In the genomic region with DNA sequence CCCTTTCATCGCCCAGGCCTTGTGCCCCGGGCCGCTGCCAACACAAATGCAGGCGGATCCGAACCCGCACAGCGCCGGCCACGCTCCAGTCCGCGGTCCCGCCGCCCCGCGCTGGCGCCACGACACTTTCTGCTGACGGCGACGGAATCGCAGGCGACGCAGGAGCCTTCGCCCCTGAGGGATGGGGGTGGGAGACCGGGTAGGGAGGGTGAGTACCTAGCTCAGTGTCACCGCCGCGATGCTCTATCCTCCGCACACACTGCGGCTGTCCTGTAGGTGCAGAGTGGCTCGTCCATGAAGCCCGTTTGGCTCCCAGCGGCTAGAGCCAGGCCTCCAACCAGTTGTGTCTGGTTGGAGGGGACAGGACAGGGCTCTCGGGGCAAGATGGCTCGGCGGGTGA, we compare ENCODE assay signal across 9 mouse cellular contexts. TPM values are rescaled to one million over a fixed set of nuclear protein-coding genes. Genes with fewer than 3 reads are reported as not detected.
DNase-seq lines count a peak whose midpoint lies in the region; ATAC-seq and TF ChIP-seq lines count a peak whose summit lies in the region.
"Had no signal": no experiment of that assay in that cellular context is flagged by ENCODE, and none has a peak within 500 bp of the region (broad histone marks: within the 10 kb centered on the region; RNA-seq: fewer than 3 reads in every experiment).

No protein-coding gene starts in this region.

- TF ChIP-seq CTCF in small intestine, adult 2 months (IDR thresholded peaks at IDR 0.05; ENCODE audit: extremely low read depth, insufficient read length, insufficient replicate concordance, low read depth, low read length): no peak

- H3K4me2 ChIP-seq in lung, embryonic 15.5 days: peak overlapping the region; percentile 48
- H3K4me2 ChIP-seq in forebrain, embryonic 12.5 days: peak overlapping the region; percentile 44
- H3K4me2 ChIP-seq in limb, embryonic 15.5 days: peak overlapping the region; percentile 33

- DNase-seq in lung, postnatal 4 days: no peak
- DNase-seq in gastrocnemius, postnatal 10 days: no peak
- no peak for DNase-seq in adipocyte (ENCODE audit: low spot score)

- ATAC-seq in lung, embryonic 15.5 days (ENCODE audit: borderline replicate concordance, extremely low read depth, low FRiP score, low TSS enrichment): no peak
- ATAC-seq in forebrain, embryonic 12.5 days (ENCODE audit: low FRiP score): no peak
- ATAC-seq in limb, embryonic 15.5 days (ENCODE audit: insufficient number of reproducible peaks, low FRiP score, low TSS enrichment, low read depth): no peak
- no peak for ATAC-seq in activated CD4-positive, CD25-positive, alpha-beta regulatory T cell, adult 4 months
- ATAC-seq: Patski had no signal

- H3K4me3 ChIP-seq in lung, embryonic 15.5 days: no peak overlapping the region
- peak overlapping the region; percentile 22 for H3K4me3 ChIP-seq in forebrain, embryonic 12.5 days (replicated peaks)
- H3K4me3 ChIP-seq in limb, embryonic 15.5 days: peak overlapping the region; percentile 18
- H3K4me3 ChIP-seq in small intestine, adult 2 months (ENCODE audit: low read depth, low read length): peak overlapping the region; percentile 17

- no peak for TF ChIP-seq POLR2A in small intestine, adult 2 months (IDR thresholded peaks at IDR 0.05; ENCODE audit: low read depth, low read length)

- no peaks in the 10 kb centered on the region for H3K36me3 ChIP-seq in lung, embryonic 15.5 days
- no peaks in the 10 kb centered on the region for H3K36me3 ChIP-seq in forebrain, embryonic 12.5 days (replicated peaks)
- no peaks in the 10 kb centered on the region for H3K36me3 ChIP-seq in limb, embryonic 15.5 days
- H3K36me3 ChIP-seq in small intestine, adult 2 months (ENCODE audit: control insufficient read depth, insufficient read depth, low read length): no peaks in the 10 kb centered on the region

- no peaks in the 10 kb centered on the region for H3K9me3 ChIP-seq in lung, embryonic 15.5 days
- H3K9me3 ChIP-seq in forebrain, embryonic 12.5 days: no peaks in the 10 kb centered on the region
- no peaks in the 10 kb centered on the region for H3K9me3 ChIP-seq in limb, embryonic 15.5 days

- 6% methylated on average over 36 of the region's 36 CpGs for WGBS in lung, embryonic 15.5 days
- WGBS in forebrain, embryonic 12.5 days: 5% methylated on average over 36 of the region's 36 CpGs
- 4% methylated on average over 36 of the region's 36 CpGs for WGBS in limb, embryonic 15.5 days
- WGBS in small intestine, adult 2 months: 14% methylated on average over 36 of the region's 36 CpGs

- H3K4me1 ChIP-seq in lung, embryonic 15.5 days: peaks cover 9% of the 10 kb centered on the region; the same call in 1 of the 2 replicates
- H3K4me1 ChIP-seq in forebrain, embryonic 12.5 days: peaks cover 32% of the 10 kb centered on the region
- H3K4me1 ChIP-seq in limb, embryonic 15.5 days: peaks cover 46% of the 10 kb centered on the region
- 0 out of 2 replicates have a peak, but pooled peaks cover 7% of the 10 kb centered on the region for H3K4me1 ChIP-seq in small intestine, adult 2 months (ENCODE audit: control insufficient read depth, insufficient read depth, insufficient read length, low read length)

- no peak overlapping the region for H3K27ac ChIP-seq in lung, embryonic 15.5 days
- peak overlapping the region; percentile 36; the same call in 1 of the 2 replicates for H3K27ac ChIP-seq in forebrain, embryonic 12.5 days
- H3K27ac ChIP-seq in limb, embryonic 15.5 days: peak overlapping the region; percentile 90
- H3K27ac ChIP-seq in small intestine, adult 2 months (ENCODE audit: insufficient read depth, low read depth, low read length): no peak overlapping the region

- H3K9ac ChIP-seq in lung, embryonic 15.5 days: peak overlapping the region; percentile 14; the same call in 1 of the 2 replicates
- no peak overlapping the region for H3K9ac ChIP-seq in forebrain, embryonic 12.5 days
- no peak overlapping the region for H3K9ac ChIP-seq in limb, embryonic 15.5 days

- H3K27me3 ChIP-seq in lung, embryonic 15.5 days: peaks cover 17% of the 10 kb centered on the region
- H3K27me3 ChIP-seq in forebrain, embryonic 12.5 days: peaks cover 15% of the 10 kb centered on the region
- no peaks in the 10 kb centered on the region; the same call in 1 of the 2 replicates for H3K27me3 ChIP-seq in limb, embryonic 15.5 days
- H3K27me3 ChIP-seq in small intestine, adult 2 months (ENCODE audit: control insufficient read depth, insufficient read depth, low read length): no peaks in the 10 kb centered on the region

RNA-seq across cellular contexts. Expression of gene Fzd9, which starts 25.6 kb away (rescaled TPM):
- polyA plus RNA-seq in lung, embryonic 15.5 days (2015; fragmentation: Nextera tagmentation; extraction: Ambion mirVana): 0.61 and 1.1 TPM in 2 replicates
- polyA plus RNA-seq in forebrain, embryonic 12.5 days (2016; fragmentation: Nextera tagmentation; extraction: Ambion mirVana): 23.1 and 27.7 TPM in 2 replicates
- 18.6 and 23.3 TPM in 2 replicates for polyA plus RNA-seq in limb, embryonic 15.5 days (2015; fragmentation: Nextera tagmentation; extraction: Ambion mirVana)
- 2.2 and 8.7 TPM in 2 replicates for polyA plus RNA-seq in small intestine, adult 2 months (2012; rRNA removed)
- not detected for polyA plus RNA-seq in activated CD4-positive, CD25-positive, alpha-beta regulatory T cell, adult 4 months (2017; shearing (Covaris generic))
- 1 to 10 TPM; 9.2 to 9.8 TPM for total RNA-seq in gastrocnemius, postnatal 10 days (2021)

Comparison
In these comparisons a context has a peak if more than half of its experiments do, and no peak if none do; other contexts are left out.
1. H3K27ac ChIP-seq: peak in forebrain, embryonic 12.5 days (single experiment) and limb, embryonic 15.5 days (single experiment); none in lung, embryonic 15.5 days (single experiment) and small intestine, adult 2 months (single experiment).
2. Peak in every context shown above with its lines, with median percentiles within 50 percentile points of each other: H3K4me2 ChIP-seq.